Mouse (Mus musculus): ENCODE data around the gene Grm6. TPM values are rescaled to one million over a fixed set of nuclear protein-coding genes. Genes with fewer than 3 reads are reported as not detected.

Grm6 gene
- not detected for total RNA-seq (2021)
- long read RNA-seq, experiment 1: 0 reads
- long read RNA-seq, experiment 2: 0 reads

DNA sequence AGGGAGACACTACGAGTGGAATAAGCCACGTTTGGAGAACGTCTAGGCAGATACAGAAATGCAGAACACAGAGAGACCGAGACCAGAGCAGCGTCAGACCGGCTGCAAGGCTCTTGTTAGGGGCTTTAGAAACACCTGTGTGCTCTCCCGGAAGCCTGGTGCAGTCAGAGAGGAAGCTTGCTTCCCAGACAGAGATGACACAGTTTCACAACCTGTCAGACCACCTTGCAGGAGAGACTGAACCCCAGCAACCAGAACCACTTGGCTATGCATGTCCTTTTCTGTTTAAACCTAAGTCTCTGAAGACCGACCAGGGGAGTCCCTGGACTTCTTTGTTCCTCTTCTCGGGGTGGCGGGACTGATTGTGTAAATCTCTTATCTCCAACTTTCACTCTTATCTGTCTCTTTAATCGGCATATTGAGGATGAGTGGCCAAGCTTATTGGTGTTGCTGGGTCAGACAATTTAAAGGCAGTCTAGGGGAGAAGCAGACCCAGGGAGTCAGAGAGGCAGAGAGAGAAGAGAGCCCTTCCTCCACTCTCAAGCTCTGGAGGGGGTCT lies at the start of gene Grm6:
Grm6 (plus strand) TSS at position 509 of the 559 bp plus-strand sequence.
- DNase-seq (ENCODE audit: low spot score in 2 of 2): no peak

DNA sequence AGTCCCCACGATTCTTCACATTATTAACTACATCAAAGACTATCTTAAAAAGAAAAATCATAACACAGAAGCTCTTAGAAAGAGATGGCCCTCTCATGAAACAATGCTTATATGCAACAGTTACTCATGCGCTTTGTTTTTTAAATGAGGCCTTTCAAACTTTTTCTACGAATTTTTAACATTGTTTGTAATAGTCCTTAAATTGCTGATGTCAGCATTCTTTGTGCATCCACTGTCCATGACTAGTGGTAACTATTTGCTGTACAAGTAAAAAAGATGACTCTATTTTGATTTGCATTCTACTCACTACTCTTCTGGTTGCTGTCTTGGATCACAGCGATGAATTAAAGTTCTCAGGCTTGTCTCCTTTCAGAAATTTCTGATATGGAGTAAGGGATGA lies 36.3 kb upstream of the Grm6 start:
- DNase-seq (ENCODE audit: low spot score in 2 of 2): no peak

DNA sequence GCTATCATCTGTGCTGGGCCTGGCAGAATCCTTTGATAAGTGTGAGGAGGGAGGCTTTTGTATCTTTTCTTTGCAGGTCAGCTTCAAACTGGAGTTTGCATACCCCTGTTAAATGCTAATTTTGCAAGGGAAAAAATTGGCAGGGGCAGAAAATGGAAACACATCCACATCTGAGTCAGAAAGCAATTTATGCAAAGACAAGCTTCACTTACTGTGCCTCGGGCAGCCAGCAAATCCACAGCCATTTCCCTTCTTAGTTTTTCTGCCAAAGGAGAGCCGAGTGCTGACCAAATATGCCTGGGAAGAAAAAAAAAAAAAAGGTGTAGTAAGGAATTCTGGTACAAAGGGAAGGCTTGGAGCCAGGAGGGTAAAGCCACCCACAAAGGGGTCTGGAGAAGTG lies 24.3 kb upstream of the Grm6 start:
- no peak for DNase-seq (ENCODE audit: low spot score in 2 of 2)

DNA sequence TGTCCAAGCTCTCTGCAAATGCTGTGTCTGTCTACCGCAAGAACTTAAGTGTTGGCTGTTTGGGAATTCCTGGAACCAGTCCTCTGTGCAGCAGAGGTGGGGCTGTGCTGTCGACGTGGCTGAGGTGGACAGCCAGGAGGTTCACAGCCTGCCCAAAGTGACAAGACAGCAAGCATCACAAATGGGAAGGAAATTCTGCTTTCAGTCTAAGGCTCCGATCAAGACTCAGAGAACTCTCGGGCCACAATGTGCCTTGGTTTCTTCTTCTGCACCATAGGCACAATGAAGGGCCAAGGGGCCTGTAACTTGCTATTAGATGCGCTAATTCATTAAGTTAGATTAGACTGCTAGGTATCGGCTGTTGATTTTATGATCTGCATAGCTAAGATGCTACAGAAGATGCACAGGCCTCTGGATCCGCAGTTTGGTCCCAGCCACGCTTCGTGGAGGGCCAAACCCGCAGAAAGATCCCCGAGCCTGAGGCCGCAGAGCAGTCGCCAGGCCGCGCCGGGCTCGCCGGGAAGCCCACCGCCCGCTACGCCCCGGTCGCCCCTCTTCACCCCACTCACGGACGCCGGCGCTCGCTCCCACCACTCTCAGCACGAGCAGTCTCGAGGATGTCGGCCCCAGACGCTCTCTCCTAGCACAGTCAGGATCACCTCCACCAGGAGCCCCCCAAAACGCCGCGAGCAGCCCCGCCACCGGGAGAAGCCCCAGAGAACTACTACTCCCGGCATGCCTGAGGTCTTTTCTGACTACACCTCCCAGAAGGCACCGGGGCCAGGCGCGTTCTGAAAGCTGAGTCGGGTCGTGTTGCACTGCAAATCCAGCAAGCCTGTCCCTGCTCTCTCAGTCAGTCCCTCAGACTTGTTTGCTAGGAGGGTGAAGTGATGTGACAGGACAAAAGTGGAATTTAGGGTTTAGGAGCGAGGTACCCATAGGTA lies 23.2 kb upstream of the Grm6 start, which contains the start of gene Zfp354c:
Zfp354c (minus strand) TSS at position 715 of the 944 bp plus-strand sequence.
- peak; percentile 77 to 79 for DNase-seq (ENCODE audit: low spot score in 2 of 2)

DNA sequence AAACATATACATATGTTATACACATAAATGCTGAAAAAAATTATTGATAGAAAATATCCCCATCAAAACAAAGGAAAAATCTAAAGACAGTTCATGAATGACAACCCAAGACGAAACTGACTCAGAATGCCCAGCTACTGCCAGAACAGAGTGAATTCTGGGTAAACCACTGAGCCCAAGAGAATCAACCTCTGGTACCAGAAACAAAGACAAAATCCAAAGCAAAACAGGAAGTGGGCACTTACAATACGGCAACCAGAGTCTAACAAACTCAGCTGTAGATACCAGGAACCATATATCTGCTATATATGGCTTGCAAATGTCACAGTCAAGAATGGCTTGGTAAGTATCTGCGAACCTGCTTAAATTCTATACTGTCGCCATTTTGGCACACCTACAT lies 14.8 kb upstream of the Grm6 start:
- DNase-seq (ENCODE audit: low spot score in 2 of 2): no peak

DNA sequence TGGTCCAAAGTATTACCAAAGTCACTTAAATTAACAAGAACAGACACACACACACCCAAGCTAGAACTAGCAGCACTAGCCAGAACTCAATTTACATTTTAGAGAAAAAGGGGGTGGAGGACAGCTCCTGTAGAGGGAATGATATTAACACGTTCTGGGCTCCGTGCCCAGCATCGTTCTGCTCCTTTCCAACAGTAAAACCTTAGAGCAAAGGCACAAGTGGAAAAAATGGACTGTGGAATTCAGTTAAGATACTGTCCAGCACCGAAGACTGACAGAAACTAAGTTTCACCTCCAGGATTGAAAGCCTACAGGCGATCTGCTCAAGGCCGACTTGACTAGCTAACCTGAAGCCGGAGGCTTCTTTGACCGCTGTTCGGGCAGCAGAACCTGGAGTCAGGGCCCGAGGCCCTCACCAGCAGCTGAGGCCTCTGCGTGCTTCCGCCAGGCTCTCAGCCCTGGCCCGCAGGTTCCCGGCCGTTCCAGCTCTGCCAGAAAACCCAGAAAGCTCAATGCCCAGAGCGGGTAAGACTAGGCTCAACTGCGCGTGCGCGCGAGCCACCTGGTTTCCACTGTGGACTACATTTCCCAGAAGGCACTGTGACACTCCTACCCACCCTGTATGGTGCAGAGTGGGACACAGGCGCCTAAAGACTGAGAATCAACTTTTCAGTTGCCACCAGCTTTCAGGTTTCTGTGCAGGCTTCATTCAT lies 9.3 kb upstream of the Grm6 start, which contains the start of gene Zfp879:
Zfp879 (minus strand) TSS at position 530 of the 713 bp plus-strand sequence.
- DNase-seq (ENCODE audit: low spot score in 2 of 2): peak; percentile 80 to 84

DNA sequence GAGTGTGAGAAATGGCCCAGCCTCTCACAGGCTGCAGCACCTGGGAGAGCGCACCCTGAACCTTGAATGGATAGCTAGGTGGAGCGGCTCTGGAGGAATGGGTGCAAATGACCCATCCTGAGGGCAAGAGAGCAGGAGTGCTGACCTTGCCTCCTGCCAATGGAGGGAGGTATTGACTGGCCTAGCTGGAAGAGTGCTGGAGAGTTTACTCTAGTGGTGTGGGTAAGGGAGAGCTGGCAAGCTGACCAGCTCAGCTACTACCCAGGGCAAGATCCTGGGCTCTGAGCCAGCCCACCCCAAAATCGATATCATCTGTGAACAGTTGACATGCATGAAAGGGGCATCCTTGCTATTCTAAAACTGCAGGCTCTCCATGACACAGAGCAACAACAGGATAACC lies 4.5 kb upstream of the Grm6 start:
- no peak for DNase-seq (ENCODE audit: low spot score in 2 of 2)

DNA sequence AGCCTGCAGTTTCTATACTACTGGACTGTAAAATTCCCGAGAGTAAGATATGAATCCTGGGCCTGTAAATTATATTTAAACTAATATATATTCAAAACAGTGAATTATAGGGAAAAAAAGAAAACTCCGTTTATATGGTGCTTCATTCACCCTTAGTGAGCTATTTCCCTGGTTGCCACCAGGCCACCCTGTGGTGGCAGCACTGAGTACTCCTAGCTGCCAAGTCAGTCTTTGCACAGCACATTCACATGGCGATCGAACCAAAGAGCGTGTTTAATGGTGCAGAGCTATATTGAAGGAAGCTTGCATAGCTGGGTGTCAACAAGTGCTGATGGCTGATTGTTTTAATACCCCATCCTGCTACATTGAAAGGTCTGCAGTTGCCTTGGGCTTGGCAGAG lies 3.4 kb upstream of the Grm6 start:
- DNase-seq (ENCODE audit: low spot score in 2 of 2): no peak

DNA sequence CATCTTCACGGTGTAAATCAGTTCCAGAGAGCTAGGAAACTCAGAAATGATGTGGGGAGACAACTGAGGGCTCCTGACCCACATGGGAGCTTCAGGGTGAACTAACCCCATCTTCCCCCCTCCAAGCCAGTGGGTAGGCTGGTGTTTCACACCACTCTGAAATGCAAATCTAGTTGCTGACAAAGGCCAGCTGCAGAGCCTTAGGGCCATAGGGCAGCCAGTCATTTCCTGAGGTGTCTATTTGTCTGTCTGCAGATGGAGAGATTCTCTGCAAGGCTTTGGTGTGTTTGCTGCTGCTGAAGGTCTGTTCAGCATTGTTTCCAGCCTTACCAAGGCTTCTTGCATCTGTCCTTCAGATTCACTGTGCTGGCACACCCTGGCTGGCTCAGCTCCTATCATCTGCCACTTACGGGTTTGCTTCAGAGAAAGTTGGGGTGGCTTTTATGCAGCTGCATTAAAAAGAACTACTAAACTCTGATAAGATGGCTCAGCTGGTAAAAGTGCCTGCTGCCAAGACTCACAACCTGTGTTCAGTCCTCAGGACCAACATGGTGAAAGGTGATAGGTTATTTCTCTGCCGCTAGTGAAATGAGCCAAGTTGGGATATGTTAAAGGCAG lies 1.9 kb upstream of the Grm6 start:
- DNase-seq (ENCODE audit: low spot score in 2 of 2): no peak

DNA sequence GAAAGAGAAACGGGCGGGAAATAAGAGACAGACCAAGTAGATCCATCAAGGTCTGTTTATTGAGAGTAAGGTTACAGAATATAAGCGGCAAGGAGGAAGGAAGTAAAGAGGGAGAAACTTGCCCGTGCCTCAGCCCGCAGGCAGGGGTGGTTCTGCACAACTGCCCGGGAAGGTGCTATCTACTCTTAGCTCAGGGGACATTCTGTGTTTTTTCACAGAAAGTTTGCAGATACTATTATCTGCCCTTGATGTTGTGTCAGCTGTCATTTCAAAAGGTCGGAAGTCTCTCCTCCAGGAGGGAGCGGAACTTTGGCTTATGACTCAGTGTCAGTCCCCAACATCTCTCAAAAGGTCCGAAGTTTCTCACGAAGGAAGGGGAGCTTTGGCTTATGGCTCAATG lies 1.2 kb upstream of the Grm6 start:
- DNase-seq (ENCODE audit: low spot score in 2 of 2): no peak

DNA sequence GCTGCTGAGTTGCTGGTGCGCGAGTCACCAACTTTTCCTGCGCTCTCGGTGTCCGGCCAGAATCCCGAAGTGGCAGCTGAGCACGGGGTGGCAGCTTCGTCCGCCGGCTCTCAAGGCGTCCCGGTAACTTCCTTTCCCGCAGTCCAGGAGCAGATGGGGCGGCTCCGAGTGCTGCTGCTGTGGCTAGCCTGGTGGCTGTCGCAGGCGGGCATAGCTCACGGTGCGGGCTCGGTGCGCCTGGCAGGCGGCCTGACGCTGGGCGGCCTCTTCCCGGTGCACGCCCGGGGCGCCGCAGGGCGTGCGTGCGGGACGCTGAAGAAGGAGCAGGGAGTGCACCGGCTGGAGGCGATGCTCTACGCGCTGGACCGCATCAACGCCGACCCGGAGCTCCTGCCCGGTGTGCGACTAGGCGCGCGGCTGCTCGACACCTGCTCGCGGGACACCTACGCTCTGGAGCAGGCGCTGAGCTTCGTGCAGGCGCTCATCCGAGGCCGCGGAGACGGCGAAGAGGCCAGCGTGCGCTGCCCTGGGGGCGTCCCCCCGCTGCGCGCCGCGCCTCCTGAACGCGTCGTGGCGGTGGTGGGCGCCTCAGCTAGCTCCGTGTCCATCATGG lies 610 bp downstream of the Grm6 start:
- peak in 1 of 2 experiments; percentile 14 for DNase-seq (ENCODE audit: low spot score in 2 of 2)

DNA sequence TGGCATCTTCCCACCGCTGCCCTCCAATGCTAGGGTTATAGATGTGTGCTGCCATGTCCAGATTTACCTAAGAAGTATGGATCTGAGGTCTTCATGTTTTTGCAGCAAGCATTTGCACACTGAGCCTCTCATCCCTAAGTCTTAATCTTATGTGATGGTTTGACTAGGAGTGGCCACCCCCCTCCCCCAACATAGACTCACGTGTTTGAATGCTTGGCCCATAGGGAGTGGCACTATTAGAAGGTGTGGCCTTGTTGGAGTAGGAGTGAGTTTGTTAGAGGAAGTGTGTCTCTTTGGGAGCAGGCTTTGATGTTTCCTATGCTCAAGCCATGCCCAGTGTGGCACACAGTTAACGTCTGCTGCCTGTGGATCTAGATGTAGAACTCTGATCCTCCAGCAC lies 28.2 kb downstream of the Grm6 start:
- DNase-seq (ENCODE audit: low spot score in 2 of 2): no peak

DNA sequence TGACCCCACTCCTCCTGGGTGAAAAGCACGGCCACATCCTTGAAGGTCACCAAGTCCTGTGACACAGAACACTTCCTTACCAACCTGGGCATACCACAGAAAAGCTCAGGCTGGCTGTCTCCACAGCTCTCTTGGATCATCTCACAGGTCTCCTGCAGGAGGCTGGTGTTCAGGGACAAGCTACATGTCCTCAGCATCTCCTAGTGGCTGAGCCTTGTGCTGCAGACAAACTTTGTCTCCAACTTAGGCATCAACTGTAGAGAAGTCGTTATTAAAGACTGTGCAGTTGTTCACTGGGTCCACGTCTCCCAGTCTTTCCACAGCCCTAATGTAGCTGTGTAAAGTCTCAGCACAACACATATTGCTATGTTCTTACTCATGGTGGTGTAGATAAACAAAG lies 33.3 kb downstream of the Grm6 start:
- no peak for DNase-seq (ENCODE audit: low spot score in 2 of 2)

DNA sequence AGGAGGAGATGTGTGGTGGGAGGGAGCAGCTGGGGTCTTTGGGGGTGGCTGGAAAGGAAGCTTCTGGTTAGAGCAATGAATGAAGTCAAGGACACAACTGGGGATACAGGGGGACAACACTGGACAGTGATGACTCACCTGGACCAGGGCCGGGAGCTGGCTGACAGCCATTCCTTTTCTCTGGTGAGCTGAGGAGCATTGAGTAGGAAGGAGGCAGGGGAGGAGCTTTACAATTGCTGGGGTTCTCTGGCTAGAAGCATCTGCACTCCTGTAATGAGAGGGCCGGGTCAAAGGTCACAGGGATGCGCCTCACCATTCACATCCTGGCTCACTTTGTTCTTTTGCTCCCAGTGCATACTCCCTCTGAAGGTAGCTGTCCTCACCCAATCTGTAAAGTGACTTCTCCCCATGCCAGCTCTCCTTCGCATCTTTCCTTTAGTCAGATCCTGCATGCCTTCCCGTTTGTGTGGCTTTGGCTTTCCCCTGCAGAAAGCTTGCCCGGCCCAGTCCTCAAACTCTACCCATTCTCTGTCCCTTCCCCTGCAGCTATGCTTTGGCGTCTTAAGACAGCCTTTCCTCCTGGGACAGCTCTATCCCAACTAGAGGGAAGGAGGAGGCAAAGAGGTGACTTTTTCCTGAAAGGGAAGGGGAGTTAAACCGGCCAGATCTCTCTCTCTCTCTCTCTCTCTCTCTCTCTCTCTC lies 35.9 kb downstream of the Grm6 start:
- DNase-seq (ENCODE audit: low spot score in 2 of 2): peak; percentile 30 to 40

DNA sequence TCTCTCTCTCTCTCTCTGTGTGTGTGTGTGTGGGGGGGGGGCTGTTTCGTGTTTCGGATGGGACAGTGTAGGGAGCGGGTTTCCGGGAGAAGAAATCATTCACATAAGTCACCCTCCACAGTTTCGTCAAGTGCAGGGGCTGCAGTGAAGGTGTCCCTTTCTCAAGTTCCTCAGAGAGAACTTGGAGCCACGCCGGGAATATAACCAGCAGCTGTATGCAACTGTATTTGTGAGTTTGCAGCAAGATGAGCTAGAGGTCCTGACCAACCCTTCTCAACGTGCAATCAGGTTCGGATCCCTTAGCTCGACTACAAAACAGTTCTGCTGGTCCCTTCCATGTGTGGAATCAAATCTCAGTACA lies 36.4 kb downstream of the Grm6 start:
- DNase-seq (ENCODE audit: low spot score in 2 of 2): peak in 1 of 2 experiments; percentile 21

DNA sequence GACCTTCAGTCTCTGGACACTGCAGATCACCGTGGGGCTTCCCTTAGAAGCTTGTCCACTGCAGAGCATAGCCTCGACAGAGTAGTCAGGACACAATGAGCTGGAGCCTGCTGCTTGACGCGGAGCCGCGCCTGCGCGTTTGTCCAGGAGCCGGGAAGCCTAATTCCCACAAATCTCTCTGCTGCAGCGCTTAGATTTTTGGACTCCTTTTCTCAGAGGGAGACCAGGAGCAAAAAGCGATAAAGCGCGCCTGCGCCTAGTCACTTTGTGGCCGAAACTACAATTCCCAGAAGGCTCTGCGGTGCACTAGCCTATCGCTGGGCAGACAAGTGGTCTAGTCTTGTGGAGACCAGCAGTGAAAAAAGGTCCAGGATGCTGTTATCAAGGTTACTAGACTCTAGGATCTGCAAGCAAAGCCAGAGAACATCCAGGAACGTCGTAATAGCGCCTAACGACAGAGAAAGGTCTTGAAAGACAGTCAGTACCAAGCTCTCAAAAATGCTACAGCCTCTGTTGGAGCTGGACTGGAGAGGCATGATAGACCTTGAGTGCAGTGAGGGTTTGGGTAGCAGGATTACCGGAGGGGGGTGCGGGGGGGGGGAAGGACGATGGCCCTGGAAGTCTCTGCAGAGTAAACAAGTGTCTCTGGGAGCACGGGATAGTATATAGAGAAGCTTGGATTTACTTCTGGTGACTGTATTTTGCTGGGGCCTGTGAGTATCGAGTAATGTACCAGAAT lies 37.1 kb downstream of the Grm6 start, which contains the start of gene Zfp454:
Zfp454 (minus strand) TSS at position 262 of the 739 bp plus-strand sequence.
- peak; percentile 77 to 78 for DNase-seq (ENCODE audit: low spot score in 2 of 2)

DNA sequence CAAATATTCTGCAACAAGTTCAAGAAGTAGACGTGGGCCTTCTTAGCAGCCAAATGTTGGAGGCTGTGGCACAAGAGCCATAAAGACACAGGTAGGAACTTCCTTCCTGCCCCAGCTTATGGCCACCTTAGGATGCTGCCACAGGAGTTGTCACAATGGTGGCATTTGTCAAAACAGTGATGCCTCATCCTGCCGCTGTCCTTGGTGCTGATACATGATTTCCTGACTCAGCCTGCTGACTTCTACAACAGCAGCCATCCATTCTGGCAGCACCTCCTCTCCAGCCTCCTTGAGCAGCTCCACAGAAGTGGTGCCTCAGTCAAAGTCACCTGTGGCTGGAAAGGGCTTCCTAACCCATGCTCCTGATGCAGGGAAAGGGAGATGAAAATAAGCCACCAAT lies 42.0 kb downstream of the Grm6 start:
- DNase-seq (ENCODE audit: low spot score in 2 of 2): no peak

DNA sequence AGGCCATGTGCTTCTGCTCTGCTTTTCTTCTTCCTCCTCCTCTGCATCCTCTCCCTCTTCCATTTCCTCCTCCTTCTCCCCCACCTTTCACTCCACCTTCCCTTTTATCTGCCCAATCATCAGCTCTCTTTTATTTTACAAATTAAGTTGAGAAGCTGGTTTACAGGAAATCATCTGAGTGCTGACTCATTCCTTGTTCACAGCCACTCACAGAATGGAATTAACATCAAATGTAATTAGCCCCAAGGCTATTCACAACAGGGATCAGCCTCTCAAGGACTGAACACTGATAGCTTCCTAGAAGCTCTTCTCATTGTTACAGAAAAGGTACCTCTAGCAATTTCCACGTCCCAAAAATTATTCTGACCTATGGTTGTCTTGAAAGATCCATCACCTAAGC lies 46.9 kb downstream of the Grm6 start:
- DNase-seq (ENCODE audit: low spot score in 2 of 2): no peak

DNA sequence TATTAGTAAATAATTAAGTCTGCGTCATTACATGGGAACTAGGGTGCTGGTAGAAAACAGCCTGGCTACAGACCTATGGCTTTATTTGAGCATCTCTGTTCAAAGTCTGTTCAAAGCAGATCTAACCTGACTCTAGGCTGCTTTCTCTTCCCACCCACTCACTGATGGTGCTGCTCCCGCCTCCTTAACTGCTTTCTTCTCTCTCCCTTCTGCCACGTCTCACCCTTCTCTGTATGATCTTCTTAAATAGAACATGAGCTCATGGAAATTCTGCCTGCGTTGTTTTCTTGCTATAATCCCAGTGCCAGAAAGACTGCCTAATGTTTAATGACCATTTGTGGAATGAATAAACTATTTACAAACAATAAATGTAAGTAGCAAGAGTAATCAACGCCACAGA lies 57.7 kb downstream of the Grm6 start:
- no peak for DNase-seq (ENCODE audit: low spot score in 2 of 2)

Data from adrenal gland, adult 18-20 months (tissue).